Mouse (Mus musculus): ENCODE results near the gene Uroc1. TPM values are rescaled to one million over a fixed set of nuclear protein-coding genes. Genes with fewer than 3 reads are reported as not detected.

Gene Uroc1
- total RNA-seq, 2 experiments from 2014 or later: 0.13 TPM; not detected in 1

Other genes with a start within 250 kb of the Uroc1 start
- gene Vmn1r50, start 231.9 kb upstream of the Uroc1 start, total RNA-seq (2021): not detected
- gene Vmn1r51, start 210.7 kb upstream of the Uroc1 start, total RNA-seq (2021): not detected
- not detected for gene Vmn1r52, start 158.5 kb upstream of the Uroc1 start, total RNA-seq (2021)
- gene V1ra8, start 130.5 kb upstream of the Uroc1 start, total RNA-seq (2021): not detected
- not detected for gene Vmn1r53, start 108.8 kb upstream of the Uroc1 start, total RNA-seq (2021)
- not detected for gene Vmn1r54, start 87.0 kb upstream of the Uroc1 start, total RNA-seq (2021)
- gene BC048671, start 32.1 kb upstream of the Uroc1 start, total RNA-seq (2021): not detected
- under 1 TPM in 1 of 2 experiments, not detected in 1; 0.20 TPM for gene Chst13, start 8.1 kb upstream of the Uroc1 start, total RNA-seq (2021)
- 10 to 100 TPM; 25.5 to 26.4 TPM for gene Zxdc, start 36.2 kb downstream of the Uroc1 start, total RNA-seq (2021)
- gene Cfap100, start 95.5 kb downstream of the Uroc1 start, total RNA-seq (2021): 1 to 10 TPM; 8.8 to 9.2 TPM
- gene Klf15, start 129.3 kb downstream of the Uroc1 start, total RNA-seq (2021): 10 to 100 TPM; 18.5 to 23.7 TPM
- gene Aldh1l1, start 153.1 kb downstream of the Uroc1 start, total RNA-seq (2021): 10 to 100 TPM; 43.9 to 52.3 TPM

All from layer of hippocampus, postnatal 10 days (tissue).